Mouse (Mus musculus) adrenal gland (tissue): Measurements from ENCODE around the gene Ciz1.

Source experiments
- intact Hi-C: fragments of 180-260 bp; cut with DNase I; formaldehyde crosslinking; loops from one replicate; pipeline ENCODE4 v1.15.1; 2025

The Ciz1 gene

GRCm38 (mm10) chr2:32375317-32375940, 23.3 kb downstream of the Ciz1 start:
- intact Hi-C loops, result no loop called here

GRCm38 (mm10) chr2:32376963-32377362, 24.8 kb downstream of the Ciz1 start:
- intact Hi-C loops, result no loop called here

- intact Hi-C loops, result no loop called here
These were observed 27.9 kb downstream of the Ciz1 start for GRCm38 (mm10) chr2:32380001-32380500.

- intact Hi-C loops, result no loop called here
These were observed 29.1 kb downstream of the Ciz1 start for GRCm38 (mm10) chr2:32381141-32381774.

- intact Hi-C loops, result no loop called here
These were observed 29.7 kb downstream of the Ciz1 start, which contains the start of gene 1110008P14Rik for GRCm38 (mm10) chr2:32381775-32382223. Gene 1110008P14Rik (minus strand): TSS chr2:32381938.

- intact Hi-C loops, result no loop called here
These were observed 30.6 kb downstream of the Ciz1 start for GRCm38 (mm10) chr2:32382689-32383088.

- intact Hi-C loops, result no loop called here
These were observed 35.8 kb downstream of the Ciz1 start, which contains the start of gene Lcn2 for GRCm38 (mm10) chr2:32387706-32388490. Gene Lcn2 (minus strand): TSS chr2:32388252.

GRCm38 (mm10) chr2:32389157-32389556, 37.0 kb downstream of the Ciz1 start:
- intact Hi-C loops, result no loop called here

- intact Hi-C loops, result no loop called here
These were observed 38.7 kb downstream of the Ciz1 start for GRCm38 (mm10) chr2:32390871-32391270.

- intact Hi-C loops, result no loop called here
These were observed 39.9 kb downstream of the Ciz1 start for GRCm38 (mm10) chr2:32392063-32392462.

- intact Hi-C loops, result loop anchor here (5.0 kb wide), 1 partner anchor 43 kb away; the partner anchor contains the start of genes Ciz1 and Dnm1
These were observed 42.8 kb downstream of the Ciz1 start for GRCm38 (mm10) chr2:32394973-32395372.

- intact Hi-C loops, result loop anchor here (5.0 kb wide), 1 partner anchor 43 kb away; the partner anchor contains the start of genes Ciz1 and Dnm1
These were observed 43.4 kb downstream of the Ciz1 start, which contains the start of gene Ptges2 for GRCm38 (mm10) chr2:32395484-32395945. Gene Ptges2 (plus strand): TSS chr2:32395896.

GRCm38 (mm10) chr2:32395946-32396621, 44.0 kb downstream of the Ciz1 start:
- intact Hi-C loops, result loop anchor here (5.0 kb wide), 1 partner anchor 44 kb away; the partner anchor contains the start of genes Ciz1 and Dnm1

- intact Hi-C loops, result loop anchor here (5.0 kb wide), 1 partner anchor 44 kb away; the partner anchor contains the start of genes Ciz1 and Dnm1
These were observed 44.6 kb downstream of the Ciz1 start for GRCm38 (mm10) chr2:32396695-32397094.

- intact Hi-C loops, result loop anchor here (1.0 to 5.0 kb wide), 2 partner anchors 83 to 163 kb away; no protein-coding TSS in a partner anchor
These were observed 52.5 kb downstream of the Ciz1 start for GRCm38 (mm10) chr2:32404663-32405062.

- intact Hi-C loops, result no loop called here
These were observed 55.2 kb downstream of the Ciz1 start for GRCm38 (mm10) chr2:32407144-32407824.

- intact Hi-C loops, result no loop called here
These were observed 56.6 kb downstream of the Ciz1 start for GRCm38 (mm10) chr2:32408429-32409424.

GRCm38 (mm10) chr2:32411407-32411806, 59.3 kb downstream of the Ciz1 start:
- intact Hi-C loops, result no loop called here
